Mouse (Mus musculus): ENCODE results near the gene Nrd1.

GRCm38 (mm10) chr4:109080118-109080517, 79.7 kb downstream of the Nrd1 start:
- TF ChIP-seq CTCF (IDR thresholded peaks at IDR 0.05; ENCODE audit: low read depth) (no peak), EP300 (IDR thresholded peaks at IDR 0.05; ENCODE audit: low read depth) (no peak)

All from liver, embryonic 14.5 days (tissue).